Mouse (Mus musculus): ENCODE results near the gene Flnb. TPM values are rescaled to one million over a fixed set of nuclear protein-coding genes. Genes with fewer than 3 reads are reported as not detected.

Gene Flnb
- 2.6 TPM for polyA plus RNA-seq (2014; fragmentation: Illumina TruSeq; extraction: RNeasy Lipid Tissue Mini Kit (QIAGEN cat#74804); ENCODE audit: low read depth, low replicate concordance)

GRCm38 (mm10) chr14:7817770-7818462, at the start of gene Flnb:
Flnb (plus strand) TSS chr14:7817957.

GRCm38 (mm10) chr14:7791532-7792159, 26.1 kb upstream of the Flnb start, which contains the start of gene Gm26661:
Gm26661 (plus strand) TSS chr14:7791587.

GRCm38 (mm10) chr14:7957049-7957448, 139.3 kb downstream of the Flnb start, which contains the start of gene Gm45521:
Gm45521 (plus strand) TSS chr14:7957288.

GRCm38 (mm10) chr14:7994271-7994767, 176.6 kb downstream of the Flnb start, which contains the start of gene Dnase1l3:
Dnase1l3 (minus strand) TSS chr14:7994573.

Other genes starting within 250 kb of the Flnb start
- gene Gm3558, start 249.4 kb upstream of the Flnb start, polyA plus RNA-seq (2014; fragmentation: Illumina TruSeq; extraction: RNeasy Lipid Tissue Mini Kit (QIAGEN cat#74804); ENCODE audit: low read depth, low replicate concordance) = not detected
- gene Gm10338, start 222.4 kb upstream of the Flnb start, polyA plus RNA-seq (2014; fragmentation: Illumina TruSeq; extraction: RNeasy Lipid Tissue Mini Kit (QIAGEN cat#74804); ENCODE audit: low read depth, low replicate concordance) = not detected
- not detected for gene Gm10128, start 174.0 kb upstream of the Flnb start, polyA plus RNA-seq (2014; fragmentation: Illumina TruSeq; extraction: RNeasy Lipid Tissue Mini Kit (QIAGEN cat#74804); ENCODE audit: low read depth, low replicate concordance)
- gene Gm26661, start 26.4 kb upstream of the Flnb start, polyA plus RNA-seq (2014; fragmentation: Illumina TruSeq; extraction: RNeasy Lipid Tissue Mini Kit (QIAGEN cat#74804); ENCODE audit: low read depth, low replicate concordance) = not detected
- not detected for gene Gm45521, start 139.3 kb downstream of the Flnb start, polyA plus RNA-seq (2014; fragmentation: Illumina TruSeq; extraction: RNeasy Lipid Tissue Mini Kit (QIAGEN cat#74804); ENCODE audit: low read depth, low replicate concordance)
- 0.41 TPM for gene Dnase1l3, start 176.6 kb downstream of the Flnb start, polyA plus RNA-seq (2014; fragmentation: Illumina TruSeq; extraction: RNeasy Lipid Tissue Mini Kit (QIAGEN cat#74804); ENCODE audit: low read depth, low replicate concordance)
- 67.3 TPM for gene Abhd6, start 184.9 kb downstream of the Flnb start, polyA plus RNA-seq (2014; fragmentation: Illumina TruSeq; extraction: RNeasy Lipid Tissue Mini Kit (QIAGEN cat#74804); ENCODE audit: low read depth, low replicate concordance)

Data from adrenal gland, adult 10 weeks (tissue).